18 mouse cellular contexts compared by ENCODE assay signal in the genomic region with DNA sequence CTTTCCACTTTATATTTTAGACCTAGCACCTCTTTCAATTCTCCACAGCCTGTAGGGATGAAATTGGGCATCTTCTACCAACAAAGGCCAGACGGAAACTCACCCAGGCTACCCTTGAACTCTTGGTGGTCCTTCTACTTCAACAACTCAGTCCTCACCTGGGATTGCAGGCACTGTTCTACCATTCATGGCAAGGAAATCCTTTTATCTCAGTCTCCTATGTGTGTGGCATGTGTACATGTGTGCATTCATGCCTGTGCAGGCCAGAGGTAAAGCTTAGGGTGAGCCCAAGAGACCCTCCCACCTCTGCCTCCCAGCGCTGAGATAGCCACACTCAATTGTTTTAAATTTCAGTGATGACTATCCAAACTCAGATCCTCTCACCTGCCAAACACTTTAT. TPM values are rescaled to one million over a fixed set of nuclear protein-coding genes. Genes with fewer than 3 reads are reported as not detected.
DNase-seq lines count a peak whose midpoint lies in the region; ATAC-seq and TF ChIP-seq lines count a peak whose summit lies in the region.
"Had no signal": no experiment of that assay in that cellular context is flagged by ENCODE, and none has a peak within 500 bp of the region (broad histone marks: within the 10 kb centered on the region; RNA-seq: fewer than 3 reads in every experiment).

No protein-coding gene starts in this region.

- 83% methylated on average over 2 of the region's 2 CpGs for WGBS in cerebellum, adult 2 months
- WGBS in forebrain, embryonic 14.5 days = 97% methylated on average over 2 of the region's 2 CpGs
- WGBS in hindbrain, embryonic 16.5 days = 94% methylated on average over 2 of the region's 2 CpGs
- 89% methylated on average over 2 of the region's 2 CpGs for WGBS in midbrain, embryonic 16.5 days

- TF ChIP-seq CTCF in cerebellum, adult 2 months (IDR thresholded peaks at IDR 0.05; ENCODE audit: borderline replicate concordance, insufficient read depth, low read depth, low read length) = no peak

- no peak for TF ChIP-seq POLR2A in cerebellum, adult 2 months (IDR thresholded peaks at IDR 0.05; ENCODE audit: borderline replicate concordance, insufficient read depth, low read length)

- H3K4me2 ChIP-seq in forebrain, embryonic 14.5 days (ENCODE audit: low read length) = peak overlapping the region; percentile 52
- H3K4me2 ChIP-seq in hindbrain, embryonic 16.5 days (ENCODE audit: low read length) = peak overlapping the region; percentile 63
- peak overlapping the region; percentile 74 for H3K4me2 ChIP-seq in midbrain, embryonic 16.5 days (ENCODE audit: low read length)
- H3K4me2 ChIP-seq: limb, embryonic 13.5 days had no signal

- no peaks in the 10 kb centered on the region for H3K27me3 ChIP-seq in cerebellum, adult 2 months (ENCODE audit: control insufficient read depth, insufficient read depth, low read length)
- H3K27me3 ChIP-seq in forebrain, embryonic 14.5 days (replicated peaks; ENCODE audit: control insufficient read depth, insufficient read depth, low read length) = no peaks in the 10 kb centered on the region
- no peaks in the 10 kb centered on the region for H3K27me3 ChIP-seq in hindbrain, embryonic 16.5 days (replicated peaks; ENCODE audit: control insufficient read depth, insufficient read depth, low read length)
- no peaks in the 10 kb centered on the region for H3K27me3 ChIP-seq in midbrain, embryonic 16.5 days (ENCODE audit: control insufficient read depth, insufficient read depth, low read depth, low read length)

- DNase-seq in cerebellum, adult 2 months = no peak
- DNase-seq in cerebellum, adult 11-12 months = no peak
- DNase-seq in forebrain, embryonic 14.5 days (ENCODE audit: low spot score) = no peak
- DNase-seq in thymus, postnatal 36 days = no peak
- no peak for DNase-seq in kidney, postnatal 4 days
- no peak for DNase-seq in kidney, adult 18-20 months
- DNase-seq: cerebellum, postnatal 10 days; embryo, embryonic 11 days; gastrocnemius, postnatal 10 days; kidney, adult 8-10 months; lung, postnatal 10 days; right cerebral cortex, postnatal 25 days had no signal

- peak overlapping the region; percentile 7 for H3K4me3 ChIP-seq in cerebellum, adult 2 months (replicated peaks; ENCODE audit: insufficient read depth, low read depth, low read length)
- H3K4me3 ChIP-seq in forebrain, embryonic 14.5 days (ENCODE audit: low read depth, low read length) = no peak overlapping the region
- H3K4me3 ChIP-seq in hindbrain, embryonic 16.5 days (ENCODE audit: low read length) = no peak overlapping the region
- H3K4me3 ChIP-seq in midbrain, embryonic 16.5 days (ENCODE audit: low read depth, low read length) = peak overlapping the region; percentile 58; the same call in 1 of the 2 replicates
- H3K4me3 ChIP-seq: limb, embryonic 13.5 days; megakaryocyte, embryonic 14.5 days had no signal

- peaks cover 16% of the 10 kb centered on the region for H3K4me1 ChIP-seq in cerebellum, adult 2 months (ENCODE audit: control insufficient read depth, insufficient read depth, low read length)
- peaks cover 39% of the 10 kb centered on the region for H3K4me1 ChIP-seq in forebrain, embryonic 14.5 days (ENCODE audit: control insufficient read depth, insufficient read depth, low read length)
- H3K4me1 ChIP-seq in hindbrain, embryonic 16.5 days (ENCODE audit: control insufficient read depth, insufficient read depth, low read depth, low read length) = peaks cover 41% of the 10 kb centered on the region
- peaks cover 55% of the 10 kb centered on the region for H3K4me1 ChIP-seq in midbrain, embryonic 16.5 days (ENCODE audit: control insufficient read depth, insufficient read depth, low read length)

- H3K27ac ChIP-seq in cerebellum, adult 2 months (ENCODE audit: insufficient read depth, low read length) = no peak overlapping the region
- H3K27ac ChIP-seq in forebrain, embryonic 14.5 days (ENCODE audit: low read depth, low read length) = no peak overlapping the region
- no peak overlapping the region for H3K27ac ChIP-seq in hindbrain, embryonic 16.5 days (ENCODE audit: low read depth, low read length)
- H3K27ac ChIP-seq in midbrain, embryonic 16.5 days (ENCODE audit: low read length) = no peak overlapping the region
- H3K27ac ChIP-seq: limb, embryonic 13.5 days had no signal

- H3K9ac ChIP-seq in forebrain, embryonic 14.5 days (ENCODE audit: low read length) = no peak overlapping the region
- H3K9ac ChIP-seq in hindbrain, embryonic 16.5 days (ENCODE audit: low read depth, low read length) = no peak overlapping the region
- no peak overlapping the region; the same call in 1 of the 2 replicates for H3K9ac ChIP-seq in midbrain, embryonic 16.5 days (ENCODE audit: low read depth, low read length)
- H3K9ac ChIP-seq: limb, embryonic 13.5 days had no signal

- peaks cover 13% of the 10 kb centered on the region; the same call in 1 of the 2 replicates for H3K36me3 ChIP-seq in forebrain, embryonic 14.5 days (ENCODE audit: control insufficient read depth, insufficient read depth, low read length)
- no peaks in the 10 kb centered on the region for H3K36me3 ChIP-seq in hindbrain, embryonic 16.5 days (ENCODE audit: control insufficient read depth, insufficient read depth, low read length)
- no peaks in the 10 kb centered on the region for H3K36me3 ChIP-seq in midbrain, embryonic 16.5 days (ENCODE audit: control insufficient read depth, insufficient read depth, low read length)
- H3K36me3 ChIP-seq: limb, embryonic 13.5 days had no signal

- no peak for ATAC-seq in forebrain, embryonic 14.5 days
- ATAC-seq in hindbrain, embryonic 16.5 days = no peak
- no peak for ATAC-seq in midbrain, embryonic 16.5 days
- ATAC-seq: CD4-positive, CD25-positive, alpha-beta regulatory T cell, adult 4 months had no signal

- no peaks in the 10 kb centered on the region for H3K9me3 ChIP-seq in forebrain, embryonic 14.5 days (replicated peaks; ENCODE audit: control insufficient read depth, low read length)
- no peaks in the 10 kb centered on the region for H3K9me3 ChIP-seq in hindbrain, embryonic 16.5 days (ENCODE audit: control insufficient read depth, low read length)
- H3K9me3 ChIP-seq in midbrain, embryonic 16.5 days (replicated peaks; ENCODE audit: control insufficient read depth, low read length, poor library complexity, severe bottlenecking) = no peaks in the 10 kb centered on the region
- H3K9me3 ChIP-seq: G1E; limb, embryonic 13.5 days; megakaryocyte, embryonic 14.5 days had no signal

RNA-seq across cellular contexts. Expression of gene Gpr19, which starts 12.9 kb away (rescaled TPM):
- polyA plus RNA-seq in cerebellum, adult 2 months (2012; rRNA removed) = 30.5 and 32.5 TPM in 2 replicates
- polyA plus RNA-seq in forebrain, embryonic 14.5 days (2014; fragmentation: Nextera tagmentation; extraction: Ambion mirVana) = 42.4 and 46.2 TPM in 2 replicates
- 36.1 and 41.3 TPM in 2 replicates for polyA plus RNA-seq in hindbrain, embryonic 16.5 days (2015; fragmentation: Nextera tagmentation; extraction: Ambion mirVana)
- polyA plus RNA-seq in midbrain, embryonic 16.5 days (2015; fragmentation: Nextera tagmentation; extraction: Ambion mirVana) = 44.7 and 46.8 TPM in 2 replicates

RNA-seq across cellular contexts. Expression of gene Cdkn1b, which starts 34.7 kb away (rescaled TPM):
- 45.6 and 52.7 TPM in 2 replicates for polyA plus RNA-seq in cerebellum, adult 2 months (2012; rRNA removed)
- 58.8 and 63.3 TPM in 2 replicates for polyA plus RNA-seq in forebrain, embryonic 14.5 days (2014; fragmentation: Nextera tagmentation; extraction: Ambion mirVana)
- polyA plus RNA-seq in hindbrain, embryonic 16.5 days (2015; fragmentation: Nextera tagmentation; extraction: Ambion mirVana) = 12.6 and 15.1 TPM in 2 replicates
- 20.7 and 22.6 TPM in 2 replicates for polyA plus RNA-seq in midbrain, embryonic 16.5 days (2015; fragmentation: Nextera tagmentation; extraction: Ambion mirVana)

RNA-seq across cellular contexts. Expression of gene Crebl2, which starts 55.6 kb away (rescaled TPM):
- polyA plus RNA-seq in cerebellum, adult 2 months (2012; rRNA removed) = 42.3 and 47.6 TPM in 2 replicates
- 1.8 and 2.9 TPM in 2 replicates for polyA plus RNA-seq in forebrain, embryonic 14.5 days (2014; fragmentation: Nextera tagmentation; extraction: Ambion mirVana)
- 3.0 and 3.9 TPM in 2 replicates for polyA plus RNA-seq in hindbrain, embryonic 16.5 days (2015; fragmentation: Nextera tagmentation; extraction: Ambion mirVana)
- 4.3 and 4.8 TPM in 2 replicates for polyA plus RNA-seq in midbrain, embryonic 16.5 days (2015; fragmentation: Nextera tagmentation; extraction: Ambion mirVana)

Comparison
In these comparisons a context has a peak if more than half of its experiments do, and no peak if none do; other contexts are left out.
1. H3K4me3 ChIP-seq: peak in cerebellum, adult 2 months (single experiment) and midbrain, embryonic 16.5 days (single experiment); none in forebrain, embryonic 14.5 days (single experiment) and hindbrain, embryonic 16.5 days (single experiment).
2. Peak in every context shown above with its lines, with median percentiles within 50 percentile points of each other: H3K4me2 ChIP-seq.